Mouse (Mus musculus) MEL (cell line): ENCODE data around the gene Defb22. TPM values are rescaled to one million over a fixed set of nuclear protein-coding genes. Genes with fewer than 3 reads are reported as not detected.
A peak's percentile ranks its signal among the peaks of the same experiment; 100 is the strongest.

ENCODE experiments used
- DNase-seq: peaks from one replicate; pipeline ENCODE4 v3.0.0; 2011; ENCODE audit warnings: low read depth, low spot score
- H3K27ac ChIP-seq: 2 replicates; pipeline ENCODE4 v1.5.1; 2012; ENCODE audit warnings: low read depth, mild to moderate bottlenecking, control low read depth, low read length, moderate library complexity; ENCODE audit not compliant: control insufficient read depth
- H3K27me3 ChIP-seq, 2 experiments: fragments of 150-350 bp in 1 of 2; sonication (generic) in 1 of 2; 2 replicates each; pipeline ENCODE4 v1.6.1; 2012; ENCODE audit warnings: low read length in 2 of 2, mild to moderate bottlenecking in 2 of 2, improper control_type of control experiment in 1 of 2, moderate library complexity in 1 of 2; ENCODE audit not compliant: insufficient read depth in 2 of 2, control insufficient read depth in 1 of 2
- H3K36me3 ChIP-seq, 2 experiments: 2 replicates each; pipeline ENCODE4 v1.6.1; 2012 to 2014; ENCODE audit warnings: low read length in 2 of 2, improper control_type of control experiment in 1 of 2, inconsistent platforms in 1 of 2, mild to moderate bottlenecking in 1 of 2; ENCODE audit not compliant: insufficient read depth in 2 of 2, control insufficient read depth in 1 of 2
- H3K4me1 ChIP-seq, 2 experiments: fragments of 150-350 bp in 1 of 2; sonication (generic) in 1 of 2; 2 replicates each; pipeline ENCODE4 v1.6.1; 2012; ENCODE audit warnings: low read length in 2 of 2, improper control_type of control experiment in 1 of 2, mild to moderate bottlenecking in 1 of 2; ENCODE audit not compliant: insufficient read depth in 2 of 2, control insufficient read depth in 1 of 2
- H3K4me3 ChIP-seq, 2 experiments: fragments of 150-350 bp in 1 of 2; sonication (generic) in 1 of 2; 2 replicates each; pipeline ENCODE4 v1.5.1; 2012; ENCODE audit warnings: low read depth in 2 of 2, low read length in 2 of 2, mild to moderate bottlenecking in 2 of 2, moderate library complexity in 2 of 2, control low read depth in 1 of 2, improper control_type of control experiment in 1 of 2; ENCODE audit not compliant: control insufficient read depth in 1 of 2, insufficient read depth in 1 of 2
- H3K79me2 ChIP-seq: 2 replicates; pipeline ENCODE4 v1.6.1; 2012; ENCODE audit warnings: mild to moderate bottlenecking, low read length, moderate library complexity; ENCODE audit not compliant: control insufficient read depth, poor library complexity, insufficient read depth
- H3K9ac ChIP-seq: 2 replicates; pipeline ENCODE4 v1.6.1; 2012; ENCODE audit warnings: low read depth, mild to moderate bottlenecking, control low read depth, low read length, moderate library complexity; ENCODE audit not compliant: control insufficient read depth, poor library complexity, severe bottlenecking
- H3K9me3 ChIP-seq: fragments of 150-350 bp; sonication (generic); replicated peaks from 2 replicates; pipeline ENCODE4 v1.6.1; 2012; ENCODE audit warnings: mild to moderate bottlenecking, low read length, improper control_type of control experiment, moderate library complexity; ENCODE audit not compliant: insufficient read depth
- CHD1 ChIP-seq: IDR thresholded peaks from 2 replicates; pipeline ENCODE4 v1.6.1; 2012; ENCODE audit warnings: low read depth, mild to moderate bottlenecking, inconsistent platforms, low read length, improper control_type of control experiment
- CHD2 ChIP-seq: IDR thresholded peaks from 2 replicates; pipeline ENCODE4 v1.6.1; 2011; ENCODE audit warnings: low read length, improper control_type of control experiment
- CTCF ChIP-seq, 3 experiments: IDR thresholded peaks in 2 of 3; conservative IDR thresholded peaks in 1 of 3; 2 replicates each; pipeline ENCODE4 v1.5.1; 2011 to 2012; ENCODE audit warnings: low read length in 3 of 3, low read depth in 2 of 3, mild to moderate bottlenecking in 2 of 3, improper control_type of control experiment in 1 of 3, inconsistent platforms in 1 of 3, mixed read lengths in 1 of 3, moderate library complexity in 1 of 3; ENCODE audit not compliant: control insufficient read depth in 1 of 3, insufficient read depth in 1 of 3, poor library complexity in 1 of 3, severe bottlenecking in 1 of 3
- E2F4 ChIP-seq: IDR thresholded peaks from 2 replicates; pipeline ENCODE4 v1.6.1; 2011; ENCODE audit warnings: low read depth, low read length, improper control_type of control experiment, borderline replicate concordance
- HCFC1 ChIP-seq: IDR thresholded peaks from 2 replicates; pipeline ENCODE4 v1.6.1; 2012; ENCODE audit warnings: low read depth, mild to moderate bottlenecking, inconsistent platforms, low read length, improper control_type of control experiment, moderate library complexity
- KAT2A ChIP-seq: conservative IDR thresholded peaks from 2 replicates; pipeline ENCODE4 v1.6.1; 2012; ENCODE audit warnings: low read depth, low read length, improper control_type of control experiment, inconsistent platforms
- MAFK ChIP-seq: IDR thresholded peaks from 2 replicates; pipeline ENCODE4 v1.6.1; 2011; ENCODE audit warnings: low read depth, mild to moderate bottlenecking, low read length, improper control_type of control experiment, borderline replicate concordance
- MAX ChIP-seq: IDR thresholded peaks from 2 replicates; pipeline ENCODE4 v1.6.1; 2011; ENCODE audit warnings: low read length, improper control_type of control experiment
- MEF2A ChIP-seq: IDR thresholded peaks from 2 replicates; pipeline ENCODE4 v1.6.1; 2014; ENCODE audit warnings: low read depth, mild to moderate bottlenecking, inconsistent platforms, low read length, improper control_type of control experiment; ENCODE audit not compliant: poor library complexity, insufficient replicate concordance, severe bottlenecking; ENCODE audit errors: extremely low read depth
- MXI1 ChIP-seq: IDR thresholded peaks from 2 replicates; pipeline ENCODE4 v1.6.1; 2011; ENCODE audit warnings: mild to moderate bottlenecking, low read depth, low read length, improper control_type of control experiment
- NELFE ChIP-seq: IDR thresholded peaks from 2 replicates; pipeline ENCODE4 v1.6.1; 2011; ENCODE audit warnings: low read depth, low read length, improper control_type of control experiment
- POLR2AphosphoS5 ChIP-seq: IDR thresholded peaks from 2 replicates; pipeline ENCODE4 v1.6.1; 2012; ENCODE audit warnings: low read depth, borderline replicate concordance, mild to moderate bottlenecking, inconsistent platforms, low read length, moderate library complexity, mixed read lengths
- RAD21 ChIP-seq: IDR thresholded peaks from 2 replicates; pipeline ENCODE4 v1.6.1; 2011; ENCODE audit warnings: mild to moderate bottlenecking, low read depth, low read length, improper control_type of control experiment
- SMC3 ChIP-seq: IDR thresholded peaks from 2 replicates; pipeline ENCODE4 v1.6.1; 2011; ENCODE audit warnings: low read depth, low read length, improper control_type of control experiment
- TAL1 ChIP-seq: IDR thresholded peaks from 2 replicates; pipeline ENCODE4 v1.6.1; 2012; ENCODE audit warnings: mild to moderate bottlenecking, inconsistent platforms, low read length, moderate library complexity, mixed read lengths
- ZC3H11A ChIP-seq: IDR thresholded peaks from 2 replicates; pipeline ENCODE4 v1.6.1; 2012; ENCODE audit warnings: low read depth, mild to moderate bottlenecking, inconsistent platforms, low read length, improper control_type of control experiment
- ZMIZ1 ChIP-seq: IDR thresholded peaks from 2 replicates; pipeline ENCODE4 v1.6.1; 2012; ENCODE audit warnings: low read depth, mild to moderate bottlenecking, inconsistent platforms, low read length, improper control_type of control experiment, moderate library complexity
- polyA plus RNA-seq, 2 experiments: library from polyadenylated mRNA; stranded (reverse) in 1 of 2; unstranded in 1 of 2; fragments of >175 nt in 1 of 2; fragments of >200 nt in 1 of 2; gene quantifications; 2 replicates each; pipeline versions ENCODE4 v1.2.1 to v1.2.4; 2012; ENCODE audit warnings: low replicate concordance in 2 of 2, low read depth in 1 of 2; ENCODE audit not compliant: insufficient read length in 2 of 2, insufficient read depth in 1 of 2, missing spikeins in 1 of 2
- total RNA-seq: library from RNA; depleted of rRNA; stranded (reverse); fragments of 300-350 nt; gene quantifications from 2 replicates; pipeline ENCODE4 v1.2.3, GENCODE M21; 2012

Gene Defb22
- total and polyA plus RNA-seq, 3 experiments = not detected

GRCm38 (mm10) chr2:152487024-152487423 lies 2.9 kb downstream of the Defb22 start:
- no peak for TF ChIP-seq ZMIZ1
- TF ChIP-seq CTCF (IDR thresholded peaks at IDR 0.05 in 2 of 3, conservative IDR thresholded peaks at IDR 0.05 in 1 of 3; ENCODE audit: control insufficient read depth in 1 of 3, insufficient read depth in 1 of 3, low read depth in 2 of 3, low read length in 3 of 3, poor library complexity in 1 of 3, severe bottlenecking in 1 of 3) = peak; percentile 46 to 71 (median 51)
- peak; percentile 38 for TF ChIP-seq SMC3
- peak; percentile 18; the same call in 1 of the 2 replicates for TF ChIP-seq RAD21
- TF ChIP-seq CHD2 = no peak
- Histone ChIP-seq H3K4me3 (no peak overlapping the region), H3K9ac (no peak overlapping the region), H3K27ac (no peak overlapping the region), H3K4me1 (no peaks in the 10 kb centered on the region), H3K79me2 (no peaks in the 10 kb centered on the region), H3K36me3 (no peaks in the 10 kb centered on the region), H3K27me3 (peaks cover 8% of the 10 kb centered on the region in 2 experiments; a peak in 3 of 4 replicates), H3K9me3 (no peaks in the 10 kb centered on the region)
- DNase-seq = peak; percentile 38

- TF ChIP-seq ZC3H11A (no peak), HCFC1 (no peak), KAT2A (no peak), MAFK (no peak), TAL1 (no peak), E2F4 (no peak), CHD1 (no peak), POLR2AphosphoS5 (no peak), MXI1 (no peak)
- DNase-seq = no peak
- no peak overlapping the region for H3K4me3 ChIP-seq
- H3K36me3 ChIP-seq = no peaks in the 10 kb centered on the region
- no peaks in the 10 kb centered on the region for H3K4me1 ChIP-seq
- H3K27me3 ChIP-seq = peaks cover 4 to 7% of the 10 kb centered on the region in 2 experiments
- H3K9me3 ChIP-seq = no peaks in the 10 kb centered on the region
- H3K9ac ChIP-seq = no peak overlapping the region
- no peaks in the 10 kb centered on the region for H3K79me2 ChIP-seq
- no peak overlapping the region for H3K27ac ChIP-seq
Measured at GRCm38 (mm10) chr2:152481726-152482125, 8.2 kb downstream of the Defb22 start.

GRCm38 (mm10) chr2:152480881-152481280 lies 9.1 kb downstream of the Defb22 start:
- no peaks in the 10 kb centered on the region for H3K9me3 ChIP-seq
- H3K27ac ChIP-seq = no peak overlapping the region
- H3K27me3 ChIP-seq = peaks cover 4 to 7% of the 10 kb centered on the region in 2 experiments
- no peaks in the 10 kb centered on the region for H3K4me1 ChIP-seq
- no peaks in the 10 kb centered on the region for H3K36me3 ChIP-seq
- no peak overlapping the region for H3K4me3 ChIP-seq
- no peaks in the 10 kb centered on the region for H3K79me2 ChIP-seq
- no peak overlapping the region for H3K9ac ChIP-seq
- TF ChIP-seq POLR2AphosphoS5 = no peak
- no peak for TF ChIP-seq MEF2A
- no peak for TF ChIP-seq NELFE
- no peak for TF ChIP-seq SMC3
- TF ChIP-seq MAX = no peak
- DNase-seq = peak; percentile 14
